In the genomic region with DNA sequence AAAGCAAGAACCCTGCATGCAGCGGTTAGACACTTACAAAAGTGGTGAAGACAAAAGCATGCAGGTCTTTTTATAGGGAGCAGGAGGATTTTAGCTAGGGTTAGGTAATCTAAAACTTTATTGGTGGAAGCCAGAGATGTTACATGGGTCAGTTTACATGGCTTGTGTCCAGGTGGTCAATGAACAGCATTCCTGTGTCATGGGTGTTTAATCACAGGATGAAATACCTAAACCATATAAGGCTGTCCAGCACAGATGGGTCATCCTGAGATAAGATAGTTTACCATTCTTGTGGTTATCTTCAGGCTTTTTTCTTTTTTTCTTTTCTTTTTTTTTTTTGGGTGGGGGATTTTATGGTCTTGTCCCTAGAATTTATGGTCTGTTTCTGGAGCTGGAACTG, we compare ENCODE assay signal across 21 mouse cellular contexts.
"Had no signal": no experiment of that assay in that cellular context is flagged by ENCODE, and none has a peak within 500 bp of the region (broad histone marks: within the 10 kb centered on the region; RNA-seq: fewer than 3 reads in every experiment).

No protein-coding gene starts in this region.

- H3K27ac ChIP-seq: left cerebral cortex, adult 2 months; limb, embryonic 12.5 days; limb, embryonic 15.5 days; liver, embryonic 13.5 days; lung, embryonic 15.5 days; neural tube, embryonic 12.5 days; neural tube, embryonic 15.5 days; stomach, embryonic 15.5 days had no signal

- H3K9ac ChIP-seq: limb, embryonic 12.5 days; limb, embryonic 15.5 days; liver, embryonic 13.5 days; lung, embryonic 15.5 days; neural tube, embryonic 12.5 days; neural tube, embryonic 15.5 days; stomach, embryonic 15.5 days had no signal

- H3K4me3 ChIP-seq: left cerebral cortex, adult 2 months; limb, embryonic 12.5 days; limb, embryonic 15.5 days; liver, embryonic 13.5 days; lung, embryonic 15.5 days; neural tube, embryonic 12.5 days; neural tube, embryonic 15.5 days; stomach, embryonic 15.5 days had no signal

- DNase-seq: kidney, postnatal 10 days; kidney, postnatal 36 days; layer of hippocampus, postnatal 36 days; left cerebral cortex, postnatal 4 days; liver, embryonic 13.5 days; lung, postnatal 10 days; lung, postnatal 36 days; midbrain, embryonic 14.5 days; retina, postnatal 1 day; right cerebral cortex, postnatal 25 days; spleen, adult 18-20 months; thymus, postnatal 25 days had no signal

- H3K4me1 ChIP-seq: limb, embryonic 12.5 days; limb, embryonic 15.5 days; liver, embryonic 13.5 days; lung, embryonic 15.5 days; neural tube, embryonic 12.5 days; neural tube, embryonic 15.5 days; stomach, embryonic 15.5 days had no signal

- ATAC-seq: intestine, postnatal 0 days had no signal

- H3K36me3 ChIP-seq: limb, embryonic 12.5 days; limb, embryonic 15.5 days; liver, embryonic 13.5 days; lung, embryonic 15.5 days; neural tube, embryonic 12.5 days; neural tube, embryonic 15.5 days; stomach, embryonic 15.5 days had no signal

- H3K9me3 ChIP-seq: limb, embryonic 12.5 days; limb, embryonic 15.5 days; liver, embryonic 13.5 days; lung, embryonic 15.5 days; neural tube, embryonic 12.5 days; neural tube, embryonic 15.5 days; stomach, embryonic 15.5 days had no signal

- H3K27me3 ChIP-seq: limb, embryonic 12.5 days; limb, embryonic 15.5 days; liver, embryonic 13.5 days; lung, embryonic 15.5 days; neural tube, embryonic 12.5 days; neural tube, embryonic 15.5 days; stomach, embryonic 15.5 days had no signal

- H3K4me2 ChIP-seq: limb, embryonic 12.5 days; limb, embryonic 15.5 days; liver, embryonic 13.5 days; lung, embryonic 15.5 days; midbrain, embryonic 11.5 days; neural tube, embryonic 12.5 days; neural tube, embryonic 15.5 days; stomach, embryonic 15.5 days had no signal
